Mouse (Mus musculus): Measurements from ENCODE around the gene Slc5a3.

DNA sequence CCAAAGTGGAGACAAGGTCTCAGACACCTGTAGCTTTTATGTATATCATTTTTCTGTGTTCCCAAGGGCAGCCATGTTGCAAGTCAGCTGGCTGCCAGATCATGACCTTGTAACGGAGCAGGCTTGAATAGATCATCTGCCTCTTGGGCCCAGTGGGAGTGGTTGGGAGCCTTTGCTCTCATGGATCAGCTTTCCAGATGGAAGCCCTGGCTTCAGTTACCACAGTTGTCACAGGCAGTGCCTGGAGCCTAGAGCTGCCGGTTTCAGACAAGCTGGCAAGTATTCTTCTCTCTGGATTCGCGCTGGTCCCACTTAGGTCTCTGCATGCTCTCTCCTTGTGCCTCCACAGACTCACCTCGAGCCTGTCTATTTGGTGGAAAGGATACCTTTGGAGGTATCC, 44.0 kb downstream of the Slc5a3 start:
- TF ChIP-seq EP300 (IDR thresholded peaks at IDR 0.05; ENCODE audit: low read depth) (no peak), CTCF (IDR thresholded peaks at IDR 0.05; ENCODE audit: low read depth) (no peak)

Measured in liver, postnatal 0 days (tissue).